Mouse (Mus musculus) forebrain, postnatal 0 days (tissue): ENCODE results near the gene Adcyap1r1. TPM values are rescaled to one million over a fixed set of nuclear protein-coding genes. Genes with fewer than 3 reads are reported as not detected.

Experiments
- ATAC-seq: fragments of 200-750 bp; cut with Nextera tagmentation; 2 replicates; pipeline ENCODE4 v1.8.0; 2017; ENCODE audit warnings: mild to moderate bottlenecking, moderate library complexity
- DNase-seq: peaks from one replicate; pipeline ENCODE4 v3.0.0-alpha.2; 2015
- H3K27ac ChIP-seq: fragments of 300-500 bp; sonication (generic); 2 replicates; pipeline ENCODE4 v1.5.1; 2014; ENCODE audit warnings: low read depth, mild to moderate bottlenecking, antibody characterized with exemption, low read length, moderate library complexity, mixed read lengths
- H3K27me3 ChIP-seq: fragments of 300-500 bp; sonication (generic); 2 replicates; pipeline ENCODE4 v1.6.1; 2014; ENCODE audit warnings: mild to moderate bottlenecking, low read length, mixed read lengths; ENCODE audit not compliant: insufficient read depth
- H3K36me3 ChIP-seq: fragments of 300-500 bp; sonication (generic); 2 replicates; pipeline ENCODE4 v1.6.1; 2014; ENCODE audit warnings: mild to moderate bottlenecking, moderate library complexity; ENCODE audit not compliant: insufficient read depth
- H3K4me1 ChIP-seq: fragments of 300-500 bp; sonication (generic); 2 replicates; pipeline ENCODE4 v1.6.1; 2014; ENCODE audit warnings: antibody characterized with exemption; ENCODE audit not compliant: insufficient read depth
- H3K4me2 ChIP-seq: fragments of 300-500 bp; sonication (generic); 2 replicates; pipeline ENCODE4 v1.6.1; 2014; ENCODE audit warnings: low read depth, mild to moderate bottlenecking, moderate library complexity
- H3K4me3 ChIP-seq: fragments of 300-500 bp; sonication (generic); 2 replicates; pipeline ENCODE4 v1.5.1; 2014; ENCODE audit warnings: low read depth, low read length, mixed read lengths
- H3K9ac ChIP-seq: fragments of 300-500 bp; sonication (generic); 2 replicates; pipeline ENCODE4 v1.6.1; 2014; ENCODE audit warnings: mild to moderate bottlenecking
- H3K9me3 ChIP-seq: fragments of 300-500 bp; sonication (generic); 2 replicates; pipeline ENCODE4 v1.6.1; 2016; ENCODE audit warnings: low read length
- CTCF ChIP-seq: sonication (generic); IDR thresholded peaks from 2 replicates; pipeline ENCODE4 v1.5.1; 2016; ENCODE audit warnings: antibody characterized with exemption, control low read depth, low read depth
- WGBS: fragments of 180-500 bp; shearing (Covaris S2); extraction: QIAGEN DNeasy Blood & Tissue Kit; methylation state at CpG from one replicate; pipeline ENCODE4 v1.1.7; 2014; 5-methylcytosine and 5-hydroxymethylcytosine counted together
- polyA plus RNA-seq: library from polyadenylated mRNA; unstranded; fragments of >200 nt; fragmentation: Nextera tagmentation; extraction: Ambion mirVana; gene quantifications from 2 replicates; pipeline ENCODE4 v1.2.1, GENCODE M21; 2015
- total RNA-seq: library from RNA; depleted of rRNA; stranded (reverse); fragments of >200 nt; gene quantifications from 2 replicates; pipeline ENCODE4 v1.2.3, GENCODE M21; 2014

The Adcyap1r1 gene
- total and polyA plus RNA-seq, 2 experiments from 2014 or later = 43.4 to 120 TPM

- peak; percentile 69 for TF ChIP-seq CTCF
- H3K36me3 ChIP-seq = peaks cover 37% of the 10 kb centered on the region
- DNase-seq (no peak), ATAC-seq (no peak)
- no peaks in the 10 kb centered on the region; the same call in 1 of the 2 replicates for H3K4me1 ChIP-seq
- 72% methylated on average over 5 of the region's 5 CpGs for WGBS
- H3K27ac ChIP-seq = no peak overlapping the region
- H3K9me3 ChIP-seq = no peaks in the 10 kb centered on the region
- no peak overlapping the region for H3K4me3 ChIP-seq
- H3K9ac ChIP-seq = no peak overlapping the region
- no peaks in the 10 kb centered on the region for H3K27me3 ChIP-seq
- no peak overlapping the region for H3K4me2 ChIP-seq
These were observed 9.4 kb downstream of the Adcyap1r1 start for GRCm38 (mm10) chr6:55461141-55461540.

- Histone ChIP-seq H3K4me1 (no peaks in the 10 kb centered on the region; the same call in 1 of the 2 replicates), H3K9ac (no peak overlapping the region), H3K9me3 (no peaks in the 10 kb centered on the region), H3K27me3 (no peaks in the 10 kb centered on the region), H3K36me3 (peaks cover 37% of the 10 kb centered on the region), H3K4me3 (no peak overlapping the region), H3K4me2 (no peak overlapping the region), H3K27ac (no peak overlapping the region)
- TF ChIP-seq CTCF = no peak
- no peak for DNase-seq
- 87% methylated on average over 2 of the region's 2 CpGs for WGBS
- ATAC-seq = no peak
These were observed 9.9 kb downstream of the Adcyap1r1 start for GRCm38 (mm10) chr6:55461678-55462077.

GRCm38 (mm10) chr6:55462394-55462793, 10.6 kb downstream of the Adcyap1r1 start:
- ATAC-seq = no peak

GRCm38 (mm10) chr6:55463966-55464365, 12.2 kb downstream of the Adcyap1r1 start:
- Histone ChIP-seq H3K4me1 (no peaks in the 10 kb centered on the region; the same call in 1 of the 2 replicates), H3K4me2 (no peak overlapping the region), H3K27me3 (no peaks in the 10 kb centered on the region), H3K27ac (no peak overlapping the region), H3K9me3 (no peaks in the 10 kb centered on the region), H3K36me3 (peaks cover 40% of the 10 kb centered on the region), H3K9ac (no peak overlapping the region), H3K4me3 (no peak overlapping the region)
- ATAC-seq (no peak), DNase-seq (no peak)
- TF ChIP-seq CTCF = no peak
- 74% methylated on average over 7 of the region's 7 CpGs for WGBS

More at GRCm38 (mm10) chr6:55462394-55462793, 10.6 kb downstream of the Adcyap1r1 start:
- Histone ChIP-seq H3K36me3 (peaks cover 38% of the 10 kb centered on the region), H3K27ac (no peak overlapping the region), H3K4me2 (no peak overlapping the region), H3K4me3 (no peak overlapping the region), H3K27me3 (no peaks in the 10 kb centered on the region), H3K9me3 (no peaks in the 10 kb centered on the region), H3K9ac (no peak overlapping the region), H3K4me1 (no peaks in the 10 kb centered on the region; the same call in 1 of the 2 replicates)
- no peak for TF ChIP-seq CTCF
- DNase-seq = no peak
- WGBS = 92% methylated on average over 1 of the region's 1 CpGs

- no peaks in the 10 kb centered on the region; the same call in 1 of the 2 replicates for H3K4me1 ChIP-seq
- H3K9ac ChIP-seq = no peak overlapping the region
- no peak for TF ChIP-seq CTCF
- H3K4me3 ChIP-seq = no peak overlapping the region
- ATAC-seq (peak; percentile 49), DNase-seq (no peak)
- H3K4me2 ChIP-seq = no peak overlapping the region
- no peaks in the 10 kb centered on the region for H3K9me3 ChIP-seq
- no peak overlapping the region for H3K27ac ChIP-seq
- 60% methylated on average over 4 of the region's 4 CpGs for WGBS
- H3K27me3 ChIP-seq = no peaks in the 10 kb centered on the region
- H3K36me3 ChIP-seq = peaks cover 41% of the 10 kb centered on the region
These were observed 13.5 kb downstream of the Adcyap1r1 start for GRCm38 (mm10) chr6:55465311-55465710.

- no peaks in the 10 kb centered on the region for H3K27me3 ChIP-seq
- no peaks in the 10 kb centered on the region for H3K9me3 ChIP-seq
- no peak overlapping the region for H3K27ac ChIP-seq
- DNase-seq (no peak), ATAC-seq (peak; percentile 50)
- H3K4me3 ChIP-seq = no peak overlapping the region
- no peak overlapping the region for H3K4me2 ChIP-seq
- H3K9ac ChIP-seq = no peak overlapping the region
- H3K4me1 ChIP-seq = no peaks in the 10 kb centered on the region; the same call in 1 of the 2 replicates
- H3K36me3 ChIP-seq = peaks cover 39% of the 10 kb centered on the region
- TF ChIP-seq CTCF = no peak
These were observed 14.6 kb downstream of the Adcyap1r1 start for GRCm38 (mm10) chr6:55466301-55466761.

- H3K9ac ChIP-seq = no peak overlapping the region
- H3K4me1 ChIP-seq = no peaks in the 10 kb centered on the region; the same call in 1 of the 2 replicates
- no peak for DNase-seq
- no peak overlapping the region for H3K4me3 ChIP-seq
- no peak overlapping the region for H3K27ac ChIP-seq
- 91% methylated on average over 5 of the region's 5 CpGs for WGBS
- peaks cover 47% of the 10 kb centered on the region for H3K36me3 ChIP-seq
- H3K27me3 ChIP-seq = no peaks in the 10 kb centered on the region
- no peaks in the 10 kb centered on the region for H3K9me3 ChIP-seq
- no peak for ATAC-seq
- no peak for TF ChIP-seq CTCF
- H3K4me2 ChIP-seq = no peak overlapping the region
These were observed 18.9 kb downstream of the Adcyap1r1 start for GRCm38 (mm10) chr6:55470691-55471090.

GRCm38 (mm10) chr6:55472381-55472780, 20.6 kb downstream of the Adcyap1r1 start:
- no peak for ATAC-seq
- 73% methylated on average over 2 of the region's 2 CpGs for WGBS
- Histone ChIP-seq H3K4me1 (no peaks in the 10 kb centered on the region), H3K9me3 (no peaks in the 10 kb centered on the region), H3K36me3 (peaks cover 44% of the 10 kb centered on the region), H3K4me3 (no peak overlapping the region), H3K27ac (no peak overlapping the region), H3K27me3 (no peaks in the 10 kb centered on the region), H3K4me2 (no peak overlapping the region), H3K9ac (no peak overlapping the region)
- TF ChIP-seq CTCF = no peak
- DNase-seq = no peak
